Mouse (Mus musculus) spleen, adult 12 weeks (tissue): ENCODE results near the gene Tac4.

Experiments used
- DNase-seq: peaks from one replicate; pipeline ENCODE4 v3.0.0; 2022; ENCODE audit warnings: low spot score

The Tac4 gene

DNA sequence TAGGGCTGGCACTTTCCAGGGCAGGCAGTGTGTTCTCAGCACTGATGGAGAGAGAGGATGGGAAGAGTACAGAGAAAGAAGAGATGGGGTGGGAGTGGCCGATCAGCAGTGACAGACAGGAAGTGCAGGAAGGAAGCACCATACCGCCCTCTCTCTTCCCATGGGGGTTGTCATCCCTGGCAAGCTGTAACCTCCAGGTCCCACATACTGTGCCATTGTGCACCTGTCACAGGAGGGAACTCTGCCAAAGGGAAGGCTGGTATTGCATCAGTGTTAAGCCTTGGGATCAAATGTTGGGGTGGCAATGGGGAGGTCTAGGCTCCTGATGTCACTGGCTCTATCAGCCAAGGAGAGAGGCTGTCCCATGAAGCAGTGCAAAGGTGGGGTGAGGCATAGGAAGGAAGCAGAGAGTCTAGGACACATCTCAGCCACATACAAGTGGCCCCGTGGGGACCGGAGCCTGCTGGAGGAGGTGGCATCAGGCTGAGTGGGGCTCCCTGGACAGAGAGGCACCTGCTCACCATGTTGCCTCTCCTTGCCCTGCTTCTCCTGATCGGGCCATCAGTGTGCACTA, at the start of gene Tac4:
Tac4 (plus strand) TSS at position 352 of the 574 bp plus-strand sequence.
- no peak for DNase-seq

- DNase-seq, result no peak
Measured at GRCm38 (mm10) chr11:95213607-95214006, 47.7 kb upstream of the Tac4 start.

GRCm38 (mm10) chr11:95214305-95214704, 47.0 kb upstream of the Tac4 start:
- no peak for DNase-seq

DNA sequence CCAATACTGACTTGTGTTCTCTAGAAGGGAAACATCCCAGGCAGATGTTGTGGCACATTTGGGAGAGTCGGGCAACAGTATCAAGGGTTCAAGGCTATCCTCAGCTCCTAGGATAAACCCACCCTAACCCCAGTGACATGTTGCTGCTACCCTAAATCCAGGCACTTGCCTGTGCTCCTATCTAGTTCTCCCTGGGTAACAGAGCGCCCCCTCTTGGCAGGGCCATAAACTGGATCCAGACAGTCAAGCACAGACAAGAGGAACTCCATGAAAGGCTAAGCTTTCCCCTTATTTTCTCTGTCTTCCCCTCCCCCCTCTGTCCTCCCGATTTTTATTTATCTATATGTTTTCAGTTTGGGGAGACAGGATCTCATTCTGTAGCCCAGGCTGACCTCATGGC, 45.1 kb upstream of the Tac4 start:
- no peak for DNase-seq

- DNase-seq, result no peak
Measured at GRCm38 (mm10) chr11:95219111-95219510, 42.2 kb upstream of the Tac4 start.

GRCm38 (mm10) chr11:95223473-95223872, 37.9 kb upstream of the Tac4 start:
- DNase-seq, result no peak

DNA sequence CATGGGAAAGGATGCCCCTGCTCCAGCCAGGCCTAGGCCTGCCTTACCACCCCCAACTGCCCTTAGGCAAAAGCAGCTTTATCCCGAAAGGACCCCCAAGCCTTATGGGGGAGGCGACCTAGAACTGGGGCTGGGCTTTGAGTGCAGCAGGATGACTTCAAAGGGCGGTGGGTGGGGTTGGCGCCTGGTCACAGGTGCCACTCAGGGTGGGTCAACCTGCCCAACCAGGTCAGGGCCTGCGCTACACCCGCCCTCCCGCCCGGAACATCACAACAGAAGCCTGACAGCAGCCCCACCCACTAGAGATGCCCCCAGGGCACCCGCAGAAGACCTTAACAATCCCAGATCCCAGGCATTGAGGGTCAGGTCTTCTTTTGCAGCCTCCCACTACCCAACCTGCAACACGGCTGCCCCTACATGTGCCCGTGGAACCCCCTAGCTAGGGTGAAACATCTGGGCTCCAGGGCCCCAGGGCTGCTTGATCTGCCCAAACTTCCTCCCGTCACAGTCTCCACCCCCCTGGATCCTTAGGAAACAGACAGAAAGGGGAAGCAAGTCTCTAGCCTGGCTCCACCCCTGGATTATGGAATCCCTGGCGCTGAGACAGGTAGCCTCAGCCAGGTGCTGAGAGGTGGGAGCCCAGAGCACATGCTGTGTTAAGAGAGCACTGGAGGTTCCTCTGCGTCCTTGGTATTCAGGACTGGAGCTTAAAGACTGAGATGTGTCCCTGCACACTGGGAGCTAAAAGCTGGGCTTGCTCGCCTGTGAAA, 37.0 kb upstream of the Tac4 start:
- no peak for DNase-seq

DNA sequence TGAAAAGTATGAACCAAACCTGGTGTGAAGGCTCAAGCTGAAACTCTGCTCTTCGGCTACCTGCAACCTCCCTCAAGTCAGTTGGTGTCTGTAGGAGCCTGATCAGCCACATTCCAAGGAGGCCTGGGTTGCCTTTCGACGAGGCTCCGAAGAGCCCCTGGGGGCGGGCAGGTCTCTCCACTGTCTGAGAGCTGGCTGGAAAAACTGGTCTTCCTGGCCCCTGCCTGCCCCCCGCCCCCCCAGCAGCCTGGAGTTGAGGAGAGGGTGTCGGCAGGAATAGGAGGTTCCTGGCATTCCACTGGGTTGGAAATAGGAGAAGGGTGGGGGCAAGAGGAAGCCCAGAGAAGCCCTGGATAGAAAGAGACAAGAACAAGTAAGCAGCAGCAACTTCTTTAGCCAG, 35.9 kb upstream of the Tac4 start:
- DNase-seq, result no peak

DNA sequence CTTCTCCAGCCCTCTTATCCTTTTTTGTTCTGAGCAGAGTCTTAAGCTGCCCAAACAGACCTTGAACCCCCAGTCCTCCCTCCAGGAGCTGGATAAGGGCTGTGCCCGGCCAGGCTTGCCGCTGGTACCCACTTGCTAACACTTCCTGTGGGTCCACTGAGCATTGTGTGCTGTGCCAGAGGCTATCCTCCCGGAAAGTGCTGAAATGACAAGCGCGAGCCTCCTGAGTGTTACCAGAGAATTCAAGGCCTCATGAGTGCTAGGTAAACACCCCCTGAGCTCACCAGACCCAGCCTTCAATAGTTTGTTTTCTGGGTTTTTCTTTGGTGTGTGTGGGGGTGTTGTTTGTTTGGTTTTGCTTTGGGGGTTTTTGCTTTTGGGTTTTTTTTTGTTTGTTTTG, 33.9 kb upstream of the Tac4 start:
- DNase-seq, result no peak

DNA sequence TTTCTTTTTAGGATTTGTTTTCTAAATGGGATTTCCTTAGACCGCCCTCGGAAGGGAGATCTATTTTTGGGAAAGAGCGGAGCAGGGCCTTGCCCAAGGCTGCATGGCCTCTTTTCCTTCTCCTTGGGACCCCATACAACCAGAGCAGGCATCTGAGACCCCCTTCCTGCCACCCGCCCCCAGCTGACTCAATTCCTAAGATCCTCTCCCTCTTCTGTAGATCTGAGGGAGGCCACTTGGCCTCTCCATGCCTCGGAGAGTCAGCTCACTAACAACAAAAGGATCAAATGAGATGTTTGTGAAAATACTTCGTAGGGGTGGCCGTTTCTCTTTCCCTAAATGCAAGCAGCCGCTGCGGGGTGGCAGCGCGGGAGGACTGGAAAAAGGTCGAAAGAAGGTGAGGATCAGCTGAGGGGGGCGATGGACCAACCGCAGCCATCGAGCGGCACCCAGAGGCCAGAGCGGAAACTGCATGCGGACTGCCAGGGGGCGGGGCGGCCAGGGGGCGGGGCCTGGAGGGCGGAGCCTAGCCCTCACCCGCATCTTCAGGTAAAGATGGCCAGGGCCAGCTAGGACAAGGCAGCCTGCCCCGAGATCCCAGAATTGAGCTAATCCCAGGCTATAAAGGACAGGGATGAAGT, 29.5 kb upstream of the Tac4 start:
- DNase-seq, result peak; percentile 42

DNA sequence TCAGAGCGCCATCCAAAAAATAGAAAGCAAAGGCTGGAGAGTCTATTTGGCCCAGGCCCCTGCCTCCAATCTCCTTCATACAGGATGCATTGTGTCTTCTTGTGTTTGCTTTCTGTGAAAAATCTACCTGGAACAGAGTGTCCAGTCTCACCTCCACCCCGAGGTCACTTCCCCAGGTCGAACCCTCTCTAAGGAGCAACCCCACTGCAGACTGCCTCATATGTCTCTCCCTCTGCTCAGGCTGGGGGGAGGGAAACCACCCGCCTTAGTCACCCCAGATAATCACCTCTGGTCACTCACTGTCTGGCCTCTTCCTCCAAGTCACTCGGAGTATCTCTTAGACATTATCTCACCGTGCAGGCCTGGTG, 29.0 kb upstream of the Tac4 start:
- no peak for DNase-seq

- no peak for DNase-seq
Measured at GRCm38 (mm10) chr11:95238477-95238876, 22.9 kb upstream of the Tac4 start.

- no peak for DNase-seq
Measured at GRCm38 (mm10) chr11:95242653-95243052, 18.7 kb upstream of the Tac4 start.

- no peak for DNase-seq
Measured at GRCm38 (mm10) chr11:95245456-95245855, 15.9 kb upstream of the Tac4 start.

DNA sequence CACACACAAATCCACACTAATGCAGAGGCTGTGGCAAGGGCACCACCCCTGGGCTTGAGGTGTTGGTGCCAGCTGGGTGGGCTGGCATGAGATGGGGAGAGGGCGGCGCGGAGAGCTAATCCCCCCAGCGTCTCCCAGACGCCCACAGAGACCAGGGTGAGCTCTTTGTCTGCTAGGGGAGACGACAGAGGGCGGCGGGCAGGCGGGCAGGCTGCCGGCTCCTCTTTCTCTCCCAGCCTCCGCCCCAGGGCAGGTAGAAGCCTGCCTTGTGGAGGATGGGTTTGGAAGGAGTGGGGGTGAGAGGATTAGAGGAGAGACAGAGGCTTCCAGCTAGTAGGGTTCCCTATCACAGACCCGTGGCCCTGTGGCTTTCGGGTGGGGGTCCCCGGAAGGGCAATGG, 14.3 kb upstream of the Tac4 start:
- DNase-seq, result no peak

GRCm38 (mm10) chr11:95250110-95250509, 11.2 kb upstream of the Tac4 start:
- DNase-seq, result no peak

DNA sequence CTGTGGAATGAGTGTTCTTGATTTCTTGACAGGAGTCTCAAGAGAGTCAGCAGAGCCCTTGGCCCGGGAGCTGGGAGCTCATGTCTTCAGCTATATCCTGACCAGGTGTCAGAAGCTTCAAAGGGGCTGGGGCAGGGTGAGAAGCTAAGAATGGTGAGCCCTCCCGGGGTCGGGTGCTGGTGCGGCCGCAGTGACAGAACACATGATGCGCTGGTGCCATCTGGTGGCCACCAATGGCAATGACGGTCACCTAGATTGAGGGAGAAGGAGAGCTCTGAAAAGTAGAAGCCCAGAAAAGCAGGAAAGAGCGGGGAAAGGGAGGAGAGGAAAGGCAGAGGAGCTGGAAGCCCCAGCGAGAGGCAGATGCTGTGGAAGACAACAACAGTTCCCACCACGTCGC, 10.0 kb upstream of the Tac4 start:
- peak; percentile 36 for DNase-seq

DNA sequence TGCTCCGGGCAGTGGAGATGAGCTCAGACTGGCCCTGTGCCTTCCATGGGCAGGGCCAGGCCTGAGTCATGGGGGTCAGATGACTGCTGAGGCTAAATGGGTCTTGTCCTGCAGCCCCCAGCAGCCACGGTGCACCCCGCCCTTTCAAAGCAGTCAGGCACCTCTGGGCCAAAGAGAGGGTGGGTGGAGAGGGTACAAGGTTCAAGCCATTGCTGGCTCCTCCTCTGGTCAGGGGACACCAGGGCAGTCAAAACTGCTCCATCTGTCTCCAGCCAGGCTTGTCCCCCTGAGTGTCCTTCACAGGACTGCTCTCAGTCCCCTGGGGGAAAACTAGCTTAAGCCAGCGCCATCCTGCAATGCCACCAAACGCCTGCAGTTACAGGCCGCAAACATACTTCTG, 9.2 kb upstream of the Tac4 start:
- DNase-seq, result no peak

DNA sequence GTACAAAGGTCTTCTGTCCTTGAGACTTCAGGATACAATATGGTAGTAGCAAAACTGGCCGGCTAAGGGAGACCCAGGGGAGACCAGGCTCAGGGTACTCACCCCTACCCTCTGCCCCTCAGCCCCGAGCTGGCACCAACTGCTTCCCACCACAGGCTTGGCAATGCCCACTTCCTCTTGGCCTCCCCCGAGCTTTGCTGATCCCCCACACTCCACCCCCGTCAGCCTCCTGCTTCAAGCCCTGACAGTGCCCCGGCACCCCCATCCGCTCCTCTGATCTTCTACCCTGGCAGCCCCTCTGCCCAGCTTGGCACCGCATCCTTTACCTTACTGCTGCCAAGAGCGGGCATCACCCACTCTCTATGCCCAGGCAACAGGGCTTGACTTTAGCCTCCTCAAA, 7.2 kb upstream of the Tac4 start:
- no peak for DNase-seq

- DNase-seq, result no peak
Measured at GRCm38 (mm10) chr11:95255747-95256146, 5.6 kb upstream of the Tac4 start.

- no peak for DNase-seq
Measured at GRCm38 (mm10) chr11:95257930-95258329, 3.4 kb upstream of the Tac4 start.

DNA sequence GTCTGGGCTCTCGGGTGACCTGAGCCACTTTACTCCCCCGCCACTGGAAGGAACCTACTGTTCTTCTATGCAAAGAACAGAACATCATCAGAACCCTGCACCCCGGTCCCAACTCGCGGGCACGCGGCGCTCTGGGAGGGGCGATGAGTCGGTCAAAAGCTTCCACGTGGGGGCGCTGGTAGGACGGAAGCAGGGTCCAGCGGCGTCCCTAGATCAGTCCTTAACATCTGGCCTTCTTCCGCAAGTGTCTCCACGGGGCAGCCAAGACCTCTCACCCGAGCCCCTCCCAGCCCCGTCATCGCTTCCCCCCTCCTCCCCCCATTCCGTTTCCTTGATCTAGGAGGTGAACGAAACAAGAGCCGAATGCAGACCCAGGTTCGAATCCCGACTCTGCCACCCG, 2.8 kb upstream of the Tac4 start:
- DNase-seq, result peak; percentile 70

- DNase-seq, result peak; percentile 89
Measured at GRCm38 (mm10) chr11:95259088-95259849, 2.1 kb upstream of the Tac4 start.
